Mouse (Mus musculus) spleen, embryonic (tissue): Measurements from ENCODE around the gene Cx3cr1.

Source experiments
- CTCF ChIA-PET: fragments of 350-600 bp; sonication (Branson Sonifier 250); formaldehyde crosslinking; loops from one replicate; lab custom pipeline; 2022; lab: Charles Lee

Cx3cr1 gene

DNA sequence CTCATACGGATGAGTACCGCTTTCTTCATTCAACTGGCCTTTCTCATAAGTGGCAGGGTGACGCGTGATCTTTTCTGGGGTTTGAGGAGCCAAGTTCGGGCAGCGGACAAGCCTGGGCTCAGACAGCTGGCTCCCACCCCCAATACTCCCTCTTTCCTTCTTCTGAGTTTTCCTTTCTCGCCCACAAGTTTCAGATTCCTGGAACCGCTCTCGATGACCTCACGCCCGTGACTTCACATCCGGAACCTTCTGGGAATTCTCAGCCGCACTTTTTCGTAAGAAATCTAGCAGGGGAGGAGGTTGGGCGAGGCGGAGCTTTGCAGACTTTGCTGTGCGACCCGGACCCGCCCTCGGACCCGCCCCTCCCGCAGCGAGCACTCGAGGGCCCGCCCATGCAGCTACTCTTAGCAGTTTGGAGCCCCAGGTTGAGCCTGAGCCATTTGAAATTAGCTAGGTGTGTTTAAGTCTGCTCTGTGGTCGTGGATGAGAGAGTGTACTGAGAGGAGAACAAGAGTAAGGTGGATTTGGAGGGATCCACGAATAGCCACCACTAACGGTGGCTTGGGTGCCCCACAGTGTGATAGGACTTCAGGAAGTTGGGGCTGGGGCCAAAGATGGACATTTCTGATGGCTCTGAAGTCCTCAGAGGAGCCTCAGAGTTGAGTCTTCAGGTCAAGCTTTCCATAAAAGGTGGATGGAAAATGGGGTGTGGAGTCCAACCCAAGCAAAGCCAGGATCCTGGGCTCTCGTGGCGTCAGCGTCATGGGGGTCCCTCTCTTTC is 67.5 kb downstream of the Cx3cr1 start:
- CTCF ChIA-PET = interaction anchor here (1.3 kb wide), 1 partner anchor 19 kb away, joined by 4 read pairs; no protein-coding TSS in a partner anchor

DNA sequence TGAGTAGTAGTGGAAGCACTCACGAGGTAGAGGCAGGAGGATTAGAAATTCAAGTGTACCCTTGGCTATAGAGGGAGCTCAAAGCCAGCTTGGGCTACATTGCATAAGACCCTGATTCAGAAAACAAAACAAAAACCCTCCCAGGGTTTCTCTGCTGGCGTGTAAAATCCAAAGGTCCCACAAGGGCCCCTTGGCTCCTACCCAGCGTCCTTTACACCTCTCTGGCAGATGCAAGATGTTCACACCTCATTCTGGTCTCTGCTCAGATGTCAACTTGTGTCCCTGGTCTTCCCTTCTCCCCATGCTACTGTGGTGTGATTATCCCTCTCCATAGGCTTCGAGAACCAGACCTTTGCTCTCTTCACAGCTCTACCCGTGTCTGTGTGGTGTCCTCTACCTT is 68.9 kb downstream of the Cx3cr1 start:
- CTCF ChIA-PET = interaction anchor here (1.1 kb wide), 1 partner anchor 9 kb away, joined by 3 read pairs; no protein-coding TSS in a partner anchor

DNA sequence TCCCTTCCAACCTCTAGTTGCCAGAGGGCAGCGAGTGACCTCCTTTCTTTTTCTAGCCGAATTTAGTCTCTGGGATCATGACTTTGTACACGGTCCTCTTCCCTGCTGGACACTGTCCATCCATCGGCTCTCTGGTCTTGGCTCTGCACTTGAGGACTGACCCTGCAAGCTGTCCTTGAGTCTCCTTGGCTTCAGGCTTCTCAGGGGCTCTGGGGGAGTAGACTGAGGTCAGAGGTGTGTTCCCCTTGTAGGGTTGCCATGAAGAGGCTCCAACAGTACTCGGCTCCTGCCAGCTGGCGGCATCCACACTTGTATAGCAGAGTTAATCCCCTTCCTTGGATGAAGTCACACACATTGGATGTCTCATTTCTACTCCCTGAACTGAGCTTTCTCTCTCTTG is 70.0 kb downstream of the Cx3cr1 start:
- CTCF ChIA-PET = no interaction called here

- CTCF ChIA-PET = no interaction called here
Observed at GRCm38 (mm10) chr9:119998776-119999175, 70.9 kb downstream of the Cx3cr1 start.

DNA sequence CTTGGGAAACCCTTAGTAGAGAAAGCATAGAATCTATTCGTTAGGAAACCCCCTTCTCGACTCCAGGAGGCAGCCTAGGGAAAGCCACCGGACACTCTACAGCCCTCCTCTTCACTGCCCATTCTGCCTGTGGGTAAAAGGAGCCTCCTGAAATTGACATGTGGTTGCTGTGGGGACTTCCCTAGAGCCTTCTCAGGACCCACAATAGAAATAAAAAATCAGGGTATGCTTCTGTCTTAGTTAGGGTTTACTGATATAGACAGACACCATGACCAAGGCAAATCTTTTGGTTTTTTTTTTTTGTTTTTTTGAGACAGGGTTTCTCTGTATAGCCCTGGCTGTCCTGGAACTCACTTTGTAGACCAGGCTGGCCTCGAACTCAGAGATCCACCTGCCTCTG is 73.6 kb downstream of the Cx3cr1 start:
- CTCF ChIA-PET = no interaction called here

DNA sequence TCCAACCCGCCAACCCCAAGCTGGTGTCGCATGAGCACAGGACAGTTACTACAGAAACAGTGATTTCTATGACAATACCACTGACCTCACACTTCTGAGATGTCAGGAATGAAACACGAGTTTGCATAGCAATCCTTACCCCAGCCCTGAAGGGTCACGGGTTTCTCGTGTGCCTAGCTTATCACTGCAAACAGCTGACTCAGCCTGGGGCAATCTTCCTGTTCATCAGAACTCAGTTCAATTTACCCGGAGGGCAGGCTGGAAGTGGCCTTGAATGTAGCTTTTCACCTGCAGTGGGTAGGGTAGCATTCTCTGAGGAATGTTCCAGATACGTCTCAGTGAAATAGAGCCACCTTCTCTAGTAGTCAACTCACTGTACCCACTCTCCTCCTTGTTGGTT is 75.5 kb downstream of the Cx3cr1 start:
- CTCF ChIA-PET = interaction anchor here (0.7 to 1.2 kb wide), 3 partner anchors 8 to 22 kb away, joined by 5 to 11 read pairs (median 5); no protein-coding TSS in a partner anchor

DNA sequence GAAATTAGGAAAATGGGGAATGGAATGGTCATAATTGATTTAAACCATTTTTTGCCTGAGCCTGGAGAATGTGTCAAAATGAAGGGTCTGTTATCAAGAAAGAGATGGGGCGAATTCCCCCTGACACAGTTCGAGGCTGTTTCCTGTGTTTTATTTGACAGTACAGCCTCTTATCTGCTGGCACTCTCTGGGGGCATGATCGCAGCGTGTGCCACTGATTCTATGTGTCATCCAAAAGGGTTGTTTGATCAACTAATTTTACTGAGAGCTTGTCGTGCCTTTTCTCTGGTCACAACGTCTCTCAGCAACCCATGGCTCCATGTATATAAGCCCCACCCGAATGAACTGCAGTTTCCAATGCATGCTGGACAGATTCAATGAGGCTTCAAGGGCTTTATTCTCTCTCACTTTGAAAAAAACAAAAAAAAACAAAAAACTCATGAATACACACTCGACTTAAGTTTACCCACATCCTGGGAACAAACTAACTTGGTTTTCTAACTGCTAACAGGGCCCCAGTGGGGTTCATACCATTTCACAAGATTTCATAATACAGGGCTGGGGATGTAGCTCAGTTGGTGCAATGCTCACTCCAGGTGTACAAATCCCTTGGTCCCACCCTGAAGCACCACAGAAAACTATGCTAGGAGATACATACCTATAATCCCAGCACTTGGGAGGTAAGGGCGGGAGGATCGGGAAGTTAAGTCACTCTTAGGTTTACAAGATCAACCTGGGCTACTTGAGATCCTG is 76.4 kb downstream of the Cx3cr1 start:
- CTCF ChIA-PET = interaction anchor here (0.7 to 1.2 kb wide), 2 partner anchors 21 to 80 kb away, joined by 5 to 11 read pairs; no protein-coding TSS in a partner anchor

DNA sequence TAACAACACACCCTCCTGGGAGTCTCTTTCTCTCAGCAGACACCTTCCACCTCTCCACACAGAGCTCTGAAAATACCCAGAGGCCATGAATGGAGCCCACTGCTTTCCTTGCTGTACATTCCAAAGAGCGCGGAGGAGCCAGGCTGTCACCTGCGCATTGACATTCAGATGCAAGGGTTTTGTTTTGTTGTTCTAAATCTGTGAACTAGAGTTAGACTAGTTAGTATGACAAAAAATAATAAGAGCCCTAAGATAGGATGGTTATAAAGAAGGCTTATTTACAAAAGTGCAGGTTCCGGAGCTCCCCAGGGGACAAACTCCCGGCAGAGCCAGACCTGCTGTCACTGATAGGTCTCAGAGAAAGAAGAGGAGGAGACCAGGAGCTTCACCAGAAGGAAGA is 78.4 kb downstream of the Cx3cr1 start:
- CTCF ChIA-PET = no interaction called here

DNA sequence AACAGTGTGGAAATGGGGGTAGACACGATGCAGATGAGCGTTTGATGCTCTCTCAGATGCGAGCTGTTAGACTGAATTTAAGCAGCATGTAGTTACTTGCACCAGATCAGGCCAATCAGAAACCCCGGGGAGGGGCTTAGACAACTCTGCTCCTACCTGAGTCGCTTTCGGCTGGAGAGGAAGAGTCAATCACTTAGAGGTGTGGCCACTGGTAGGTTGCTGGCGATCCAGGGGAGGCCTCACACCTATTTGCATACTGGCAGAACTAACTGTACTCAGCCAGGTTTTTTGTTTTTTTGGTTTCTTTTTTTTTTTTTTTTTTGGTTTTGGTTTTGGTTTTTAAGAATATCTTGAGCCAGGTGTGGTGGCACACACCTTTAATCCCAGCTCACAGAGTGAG is 81.4 kb downstream of the Cx3cr1 start:
- CTCF ChIA-PET = interaction anchor here (0.6 kb wide), 1 partner anchor 28 kb away, joined by 8 read pairs; no protein-coding TSS in a partner anchor

GRCm38 (mm10) chr9:119985881-119986574 is 83.7 kb downstream of the Cx3cr1 start:
- CTCF ChIA-PET = interaction anchor here (0.7 to 0.9 kb wide), 2 partner anchors 9 to 160 kb away, joined by 4 to 5 read pairs; no protein-coding TSS in a partner anchor

- CTCF ChIA-PET = interaction anchor here (0.6 kb wide), 1 partner anchor 9 kb away, joined by 5 read pairs; no protein-coding TSS in a partner anchor
Observed at GRCm38 (mm10) chr9:119984536-119985011, 85.1 kb downstream of the Cx3cr1 start, which contains the start of gene Csrnp1. Csrnp1 (minus strand) TSS chr9:119984658.

DNA sequence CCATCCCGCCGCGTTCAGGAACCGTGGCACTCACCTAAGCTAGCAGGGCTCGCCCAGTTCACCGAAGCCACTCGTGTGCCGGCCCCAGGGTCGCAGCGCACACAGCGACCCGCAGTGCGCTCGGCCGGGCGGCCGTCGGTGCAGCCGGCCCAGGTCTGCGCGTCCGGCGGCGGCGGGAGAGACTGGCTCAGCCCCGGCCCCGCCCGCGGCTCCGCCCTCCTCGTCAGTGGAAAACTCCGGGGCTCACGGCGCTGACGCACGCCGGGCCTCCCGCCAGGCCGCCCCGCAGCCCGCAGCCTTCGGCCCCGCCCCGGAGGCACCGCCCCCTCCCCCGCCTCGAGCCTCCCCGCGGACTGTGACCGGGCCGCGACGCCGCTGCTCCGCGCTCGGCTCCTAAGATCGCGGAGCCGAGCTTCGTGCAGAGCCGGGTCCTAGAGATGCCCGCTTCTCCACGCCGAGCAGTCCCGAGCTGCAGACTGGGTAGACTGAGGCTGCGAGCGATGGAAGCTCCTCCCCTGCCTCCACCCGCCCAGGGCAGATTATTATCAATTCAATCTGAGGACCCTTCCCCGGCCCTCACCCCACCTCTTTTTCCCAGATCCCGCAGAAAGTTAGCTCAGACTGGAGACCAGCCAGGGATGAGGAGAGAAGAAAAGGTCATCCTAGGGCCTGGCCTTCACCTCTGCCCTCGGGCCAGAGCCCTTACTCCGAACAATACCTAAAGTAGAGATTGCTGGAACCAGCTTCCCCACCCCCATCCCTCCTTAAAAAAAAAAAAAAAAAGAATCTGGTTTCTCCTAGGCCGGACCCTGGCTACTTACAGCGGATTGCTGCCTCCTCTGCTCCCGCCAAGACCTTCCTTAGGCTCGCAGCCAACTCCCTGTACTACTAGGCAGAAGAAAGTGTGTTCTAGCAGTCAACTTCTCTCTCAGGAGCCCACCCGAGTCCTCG is 85.8 kb downstream of the Cx3cr1 start:
- CTCF ChIA-PET = interaction anchor here (0.5 to 1.5 kb wide), 6 partner anchors 11 to 1943 kb away, joined by 4 to 6 read pairs (median 5); no protein-coding TSS in a partner anchor

DNA sequence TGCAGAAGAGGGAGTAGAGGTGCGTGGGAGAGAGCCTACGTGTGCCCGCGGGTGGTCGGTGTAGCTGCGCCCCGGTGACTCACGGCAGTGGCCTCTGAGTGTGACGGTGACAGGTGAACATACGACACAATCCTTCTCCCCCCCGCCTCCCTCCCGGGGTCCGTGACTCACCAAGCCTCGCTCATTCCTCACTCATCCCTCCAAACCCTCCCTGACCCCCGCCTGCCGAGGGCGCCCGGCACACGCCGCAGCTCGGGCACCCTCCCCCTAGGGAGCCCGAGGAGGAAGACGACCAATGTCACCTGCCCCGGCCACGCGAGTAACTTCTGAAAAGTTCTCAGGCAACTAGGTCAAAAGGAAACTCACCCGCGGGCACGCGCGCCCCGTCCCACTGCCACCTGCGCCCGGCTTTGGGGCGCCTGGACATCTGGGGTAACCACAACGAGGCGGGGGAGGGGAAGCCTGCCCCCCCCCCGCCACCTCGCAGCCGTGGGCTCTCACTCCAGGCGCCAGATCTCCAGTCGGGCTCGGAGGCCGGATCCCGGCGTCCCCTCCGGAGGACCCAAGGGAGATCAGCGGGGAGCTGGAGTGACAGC is 86.6 kb downstream of the Cx3cr1 start:
- CTCF ChIA-PET = interaction anchor here (0.7 to 1.5 kb wide), 3 partner anchors 19 to 1942 kb away, joined by 4 to 6 read pairs (median 5); no protein-coding TSS in a partner anchor

- CTCF ChIA-PET = no interaction called here
Observed at GRCm38 (mm10) chr9:119982241-119982811, 87.4 kb downstream of the Cx3cr1 start.

DNA sequence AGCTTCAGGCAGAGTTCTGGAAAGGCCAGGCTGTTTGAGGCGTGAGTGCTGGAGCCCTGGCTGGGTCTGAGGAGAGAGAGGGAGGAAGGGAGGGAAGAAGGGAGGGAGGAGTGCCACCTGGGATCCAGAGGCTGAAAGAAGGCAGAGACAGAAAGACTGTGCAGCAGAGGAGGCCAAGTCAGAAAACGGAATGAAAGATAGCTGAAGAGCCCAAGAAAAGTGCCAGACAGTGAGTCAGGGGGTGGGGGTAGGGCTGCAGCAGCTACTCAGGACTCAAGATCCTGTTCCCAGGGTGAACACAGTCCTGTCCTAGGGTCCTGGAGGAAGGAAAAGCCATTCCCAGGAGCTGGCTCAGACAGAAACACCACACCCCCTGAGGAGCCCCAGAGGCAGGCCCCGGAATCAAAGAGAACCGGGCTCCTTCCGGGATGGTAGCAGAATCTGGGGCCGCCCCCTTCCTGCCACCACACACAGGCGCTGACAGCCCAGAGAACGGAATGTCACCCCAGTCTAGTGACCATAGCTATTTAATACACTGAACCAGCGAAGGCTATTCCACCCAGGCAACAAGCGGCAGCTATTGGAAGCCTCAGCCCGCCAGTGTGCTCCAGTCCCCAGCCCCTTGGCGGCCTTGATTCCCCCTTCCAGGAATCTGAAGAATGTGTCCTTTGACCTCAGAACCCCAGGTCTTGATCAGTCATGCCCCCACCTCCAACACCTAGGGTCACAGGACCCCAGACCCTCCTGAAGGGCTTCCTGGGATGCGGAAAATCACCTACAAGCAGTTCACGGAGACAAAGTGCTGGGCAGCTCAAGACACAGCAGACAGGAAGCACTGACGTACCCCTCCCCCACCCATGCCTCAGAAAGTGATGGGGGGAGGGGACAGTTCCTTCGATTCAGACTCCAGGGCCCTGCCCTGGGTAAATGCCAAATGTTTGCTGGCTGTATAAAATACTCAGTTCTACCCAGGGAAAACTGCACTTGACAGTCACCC is 88.2 kb downstream of the Cx3cr1 start:
- CTCF ChIA-PET = no interaction called here

GRCm38 (mm10) chr9:119980770-119981182 is 88.9 kb downstream of the Cx3cr1 start:
- CTCF ChIA-PET = no interaction called here

DNA sequence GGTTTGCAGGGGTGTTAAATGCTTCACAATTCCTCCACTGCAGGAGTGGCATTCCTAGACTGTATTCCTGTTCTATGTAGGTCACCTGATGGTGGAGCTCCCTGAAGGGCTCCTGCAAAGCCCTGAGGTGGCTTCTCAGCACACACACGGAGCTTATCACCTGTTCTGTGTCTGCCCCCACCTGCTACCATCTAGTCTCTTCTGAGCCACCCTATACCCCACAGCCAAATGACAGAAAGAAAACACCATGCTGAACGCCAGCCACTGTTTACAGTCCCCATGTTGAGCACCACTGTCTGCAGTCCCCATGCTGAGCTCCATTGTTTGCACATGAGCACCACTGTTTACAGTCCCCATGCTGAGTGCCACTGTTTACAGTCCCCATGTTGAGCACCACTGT is 89.9 kb downstream of the Cx3cr1 start:
- CTCF ChIA-PET = interaction anchor here (0.7 kb wide), 1 partner anchor 47 kb away, joined by 7 read pairs; no protein-coding TSS in a partner anchor
